Mouse (Mus musculus): ENCODE data around the gene E330017A01Rik.

- TF ChIP-seq CTCF (IDR thresholded peaks at IDR 0.05; ENCODE audit: borderline replicate concordance, extremely low read depth, insufficient read depth, insufficient read length) = no peak
- no peak for TF ChIP-seq POLR2A (IDR thresholded peaks at IDR 0.05; ENCODE audit: borderline replicate concordance, extremely low read depth, insufficient read depth, insufficient read length, poor library complexity, severe bottlenecking)
Observed at GRCm38 (mm10) chr16:58600846-58601245, 37.7 kb downstream of the E330017A01Rik start.

All from brain, embryonic 14.5 days (tissue).